Mouse (Mus musculus) embryonic facial prominence, embryonic 11.5 days (tissue): ENCODE data around the gene Nprl2. TPM values are rescaled to one million over a fixed set of nuclear protein-coding genes. Genes with fewer than 3 reads are reported as not detected.

Experiments used
- ATAC-seq: fragments of 200-750 bp; cut with Nextera tagmentation; replicated peaks from 2 replicates; pipeline ENCODE4 v1.8.0; 2017; ENCODE audit warnings: low read depth; ENCODE audit not compliant: insufficient number of reproducible peaks, low FRiP score, low TSS enrichment
- DNase-seq: peaks from one replicate; pipeline ENCODE4 v3.0.0-alpha.2; 2015; ENCODE audit warnings: low spot score
- H3K27ac ChIP-seq: fragments of 300-500 bp; sonication (generic); replicated peaks from 2 replicates; pipeline ENCODE4 v1.5.1; 2014; ENCODE audit warnings: mild to moderate bottlenecking, low read depth, low read length, control low read depth
- H3K27me3 ChIP-seq: fragments of 300-500 bp; sonication (generic); 2 replicates; pipeline ENCODE4 v1.6.1; 2014; ENCODE audit warnings: mild to moderate bottlenecking, low read length, moderate library complexity, mixed read lengths; ENCODE audit not compliant: control insufficient read depth, insufficient read depth
- H3K36me3 ChIP-seq: fragments of 300-500 bp; sonication (generic); replicated peaks from 2 replicates; pipeline ENCODE4 v1.6.1; 2014; ENCODE audit warnings: low read depth, mild to moderate bottlenecking, low read length, moderate library complexity, mixed read lengths; ENCODE audit not compliant: control insufficient read depth, insufficient read depth
- H3K4me1 ChIP-seq: fragments of 300-500 bp; sonication (generic); 2 replicates; pipeline ENCODE4 v1.6.1; 2014; ENCODE audit warnings: low read length, mixed read lengths; ENCODE audit not compliant: control insufficient read depth, insufficient read depth
- H3K4me2 ChIP-seq: fragments of 300-500 bp; sonication (generic); 2 replicates; pipeline ENCODE4 v1.6.1; 2014; ENCODE audit warnings: low read depth, mild to moderate bottlenecking, control low read depth, low read length, moderate library complexity
- H3K4me3 ChIP-seq: fragments of 300-500 bp; sonication (generic); 2 replicates; pipeline ENCODE4 v1.5.1; 2014; ENCODE audit warnings: low read depth, low read length, control low read depth
- H3K9ac ChIP-seq: fragments of 300-500 bp; sonication (generic); replicated peaks from 2 replicates; pipeline ENCODE4 v1.6.1; 2014; ENCODE audit warnings: mild to moderate bottlenecking, control low read depth, low read length
- H3K9me3 ChIP-seq: fragments of 300-500 bp; sonication (generic); replicated peaks from 2 replicates; pipeline ENCODE4 v1.6.1; 2016; ENCODE audit warnings: mild to moderate bottlenecking, low read length, inconsistent platforms, mixed read lengths; ENCODE audit not compliant: control insufficient read depth
- WGBS: fragments of 180-500 bp; shearing (Covaris S2); extraction: QIAGEN DNeasy Blood & Tissue Kit; methylation state at CpG from one replicate; pipeline ENCODE4 v1.1.7; 2014; 5-methylcytosine and 5-hydroxymethylcytosine counted together
- polyA plus RNA-seq: library from polyadenylated mRNA; unstranded; fragments of >200 nt; fragmentation: Nextera tagmentation; extraction: Ambion mirVana; gene quantifications from 2 replicates; pipeline ENCODE4 v1.2.1, GENCODE M21; 2014

The Nprl2 gene
- polyA plus RNA-seq, 1 experiment from 2014 or later = 39.2 TPM

GRCm38 (mm10) chr9:107540420-107540819 lies 1.6 kb upstream of the Nprl2 start:
- Histone ChIP-seq H3K27ac (no peak overlapping the region), H3K36me3 (no peaks in the 10 kb centered on the region; the same call in none of the 2 replicates), H3K4me1 (peaks cover 9% of the 10 kb centered on the region), H3K27me3 (no peaks in the 10 kb centered on the region), H3K4me2 (no peak overlapping the region), H3K9me3 (no peaks in the 10 kb centered on the region), H3K4me3 (no peak overlapping the region), H3K9ac (no peak overlapping the region)
- WGBS = 77% methylated on average over 4 of the region's 4 CpGs
- DNase-seq = no peak
- ATAC-seq = no peak

- no peak overlapping the region; the same call in 1 of the 2 replicates for H3K9ac ChIP-seq
- H3K4me2 ChIP-seq = peak overlapping the region; percentile 80
- no peak overlapping the region for H3K27ac ChIP-seq
- 37% methylated on average over 10 of the region's 10 CpGs for WGBS
- no peaks in the 10 kb centered on the region for H3K27me3 ChIP-seq
- no peaks in the 10 kb centered on the region for H3K9me3 ChIP-seq
- DNase-seq (no peak), ATAC-seq (no peak)
- H3K4me3 ChIP-seq = peak overlapping the region; percentile 65
- H3K4me1 ChIP-seq = peaks cover 6% of the 10 kb centered on the region
- H3K36me3 ChIP-seq = no peaks in the 10 kb centered on the region; the same call in none of the 2 replicates
These were observed 1.0 kb upstream of the Nprl2 start for GRCm38 (mm10) chr9:107541005-107541404.

DNA sequence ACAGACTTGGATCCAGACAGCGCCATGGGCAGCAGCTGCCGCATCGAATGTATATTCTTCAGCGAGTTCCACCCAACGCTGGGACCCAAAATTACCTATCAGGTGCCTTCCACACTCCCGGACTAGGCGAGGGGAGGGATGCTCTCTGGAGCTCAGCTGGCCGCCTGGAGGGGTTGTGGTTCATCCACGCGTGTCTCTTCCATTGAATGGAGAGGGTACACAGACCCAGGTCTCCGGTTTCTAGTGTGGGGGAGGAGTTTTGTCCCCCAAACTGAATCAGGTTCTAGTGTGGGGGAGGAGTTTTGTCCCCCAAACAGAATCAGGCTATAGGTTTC lies 293 bp downstream of the Nprl2 start:
- no peaks in the 10 kb centered on the region; the same call in none of the 2 replicates for H3K36me3 ChIP-seq
- H3K4me3 ChIP-seq = peak overlapping the region; percentile 65
- no peaks in the 10 kb centered on the region for H3K9me3 ChIP-seq
- 0% methylated on average over 11 of the region's 11 CpGs for WGBS
- no peaks in the 10 kb centered on the region; the same call in none of the 2 replicates for H3K4me1 ChIP-seq
- peak overlapping the region; percentile 67 for H3K9ac ChIP-seq
- no peak overlapping the region for H3K27ac ChIP-seq
- DNase-seq (no peak), ATAC-seq (no peak)
- no peaks in the 10 kb centered on the region for H3K27me3 ChIP-seq
- peak overlapping the region; percentile 80 for H3K4me2 ChIP-seq

- H3K27me3 ChIP-seq = no peaks in the 10 kb centered on the region
- peak overlapping the region; percentile 80 for H3K4me2 ChIP-seq
- peak overlapping the region; percentile 65 for H3K4me3 ChIP-seq
- ATAC-seq (no peak), DNase-seq (no peak)
- no peaks in the 10 kb centered on the region; the same call in none of the 2 replicates for H3K36me3 ChIP-seq
- no peak overlapping the region for H3K27ac ChIP-seq
- peak overlapping the region; percentile 67 for H3K9ac ChIP-seq
- H3K9me3 ChIP-seq = no peaks in the 10 kb centered on the region
- H3K4me1 ChIP-seq = no peaks in the 10 kb centered on the region; the same call in none of the 2 replicates
- 41% methylated on average over 8 of the region's 8 CpGs for WGBS
These were observed 695 bp downstream of the Nprl2 start for GRCm38 (mm10) chr9:107542721-107543120.

- ATAC-seq (no peak), DNase-seq (no peak)
- Histone ChIP-seq H3K27ac (no peak overlapping the region), H3K4me3 (no peak overlapping the region), H3K27me3 (no peaks in the 10 kb centered on the region), H3K9me3 (no peaks in the 10 kb centered on the region), H3K4me2 (peak overlapping the region; percentile 16), H3K9ac (no peak overlapping the region; the same call in 1 of the 2 replicates), H3K36me3 (no peaks in the 10 kb centered on the region; the same call in 1 of the 2 replicates), H3K4me1 (no peaks in the 10 kb centered on the region; the same call in none of the 2 replicates)
- 84% methylated on average over 11 of the region's 11 CpGs for WGBS
These were observed 1.3 kb downstream of the Nprl2 start for GRCm38 (mm10) chr9:107543299-107543698.

GRCm38 (mm10) chr9:107544196-107544700 lies 2.2 kb downstream of the Nprl2 start:
- Histone ChIP-seq H3K4me1 (no peaks in the 10 kb centered on the region; the same call in none of the 2 replicates), H3K4me3 (no peak overlapping the region), H3K4me2 (no peak overlapping the region), H3K27ac (no peak overlapping the region), H3K9me3 (no peaks in the 10 kb centered on the region), H3K9ac (no peak overlapping the region), H3K27me3 (no peaks in the 10 kb centered on the region), H3K36me3 (no peaks in the 10 kb centered on the region; the same call in 1 of the 2 replicates)
- ATAC-seq = no peak
- no peak for DNase-seq
- WGBS = 92% methylated on average over 17 of the region's 17 CpGs

- no peak overlapping the region for H3K4me2 ChIP-seq
- H3K4me1 ChIP-seq = no peaks in the 10 kb centered on the region; the same call in none of the 2 replicates
- no peak for DNase-seq
- no peaks in the 10 kb centered on the region for H3K9me3 ChIP-seq
- no peak overlapping the region for H3K4me3 ChIP-seq
- no peak for ATAC-seq
- H3K9ac ChIP-seq = no peak overlapping the region
- no peak overlapping the region for H3K27ac ChIP-seq
- no peaks in the 10 kb centered on the region for H3K27me3 ChIP-seq
- WGBS = 92% methylated on average over 12 of the region's 12 CpGs
- no peaks in the 10 kb centered on the region; the same call in 1 of the 2 replicates for H3K36me3 ChIP-seq
These were observed 2.7 kb downstream of the Nprl2 start for GRCm38 (mm10) chr9:107544729-107545128.

DNA sequence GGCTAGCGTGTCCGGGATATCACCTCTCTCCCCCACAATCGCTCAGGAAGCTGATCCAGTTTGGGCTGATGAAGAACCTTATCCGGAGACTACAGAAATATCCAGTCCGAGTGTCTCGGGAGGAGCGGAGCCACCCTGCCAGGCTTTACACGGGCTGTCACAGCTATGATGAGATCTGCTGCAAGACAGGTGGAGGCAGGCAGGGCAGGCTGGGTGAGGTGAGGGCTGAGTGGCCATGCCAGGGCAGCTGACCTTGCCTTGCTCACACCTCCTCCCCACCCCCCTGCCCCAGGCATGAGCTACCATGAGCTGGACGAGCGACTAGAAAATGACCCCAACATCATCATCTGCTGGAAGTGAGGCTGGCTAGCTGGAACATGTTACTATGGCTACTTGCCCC lies 3.2 kb downstream of the Nprl2 start:
- H3K4me3 ChIP-seq = no peak overlapping the region
- ATAC-seq (no peak), DNase-seq (no peak)
- no peak overlapping the region for H3K9ac ChIP-seq
- WGBS = 83% methylated on average over 10 of the region's 10 CpGs
- no peaks in the 10 kb centered on the region for H3K27me3 ChIP-seq
- no peaks in the 10 kb centered on the region; the same call in none of the 2 replicates for H3K4me1 ChIP-seq
- H3K27ac ChIP-seq = no peak overlapping the region
- H3K4me2 ChIP-seq = no peak overlapping the region; the same call in 1 of the 2 replicates
- H3K36me3 ChIP-seq = no peaks in the 10 kb centered on the region; the same call in 1 of the 2 replicates
- no peaks in the 10 kb centered on the region for H3K9me3 ChIP-seq
